Mouse (Mus musculus) fat pad, adult 2 months (tissue): ENCODE measurements at regions not wholly inside any gene's neighbourhood (a gene's known extent, or its start where the extent isn't known, plus 50 kb on each side); places are given as distances from the start of the nearest gene placed in this dataset.

Source experiments
- DNase-seq: peaks from one replicate; pipeline ENCODE4 v3.0.0-alpha.2; 2011; ENCODE audit warnings: low read depth, low spot score; ENCODE audit errors: extremely low read depth

GRCm38 (mm10) chr12:17601245-17602023 is 56.8 kb downstream of the Odc1 start:
- no peak for DNase-seq

- DNase-seq = peak; percentile 76
Observed at GRCm38 (mm10) chr12:17603576-17603975, 59.0 kb downstream of the Odc1 start.

GRCm38 (mm10) chr12:17610384-17610783 is 65.8 kb downstream of the Odc1 start:
- no peak for DNase-seq

- DNase-seq = no peak
Observed at GRCm38 (mm10) chr12:17611988-17612387, 67.4 kb downstream of the Odc1 start.

DNA sequence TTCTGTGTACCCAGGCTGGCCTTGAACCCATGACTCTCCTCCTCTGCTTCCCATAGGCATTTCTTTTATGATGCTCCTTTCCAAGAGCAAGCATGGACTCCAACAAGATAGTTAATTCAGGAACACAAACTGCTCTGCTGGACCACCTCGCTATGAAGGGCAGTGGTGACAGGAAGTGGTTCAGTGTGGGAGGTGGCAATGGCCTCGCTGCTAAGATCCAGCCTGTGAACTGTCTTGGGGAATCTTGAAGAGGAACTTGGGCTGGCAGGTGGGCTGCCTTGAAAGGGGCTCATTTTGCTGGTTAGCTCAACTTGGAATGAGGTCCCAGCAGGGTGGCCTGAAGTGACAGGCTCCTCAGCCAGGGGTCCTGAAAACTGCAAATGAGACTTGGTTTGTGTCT is 72.4 kb upstream of the Hpcal1 start:
- no peak for DNase-seq

DNA sequence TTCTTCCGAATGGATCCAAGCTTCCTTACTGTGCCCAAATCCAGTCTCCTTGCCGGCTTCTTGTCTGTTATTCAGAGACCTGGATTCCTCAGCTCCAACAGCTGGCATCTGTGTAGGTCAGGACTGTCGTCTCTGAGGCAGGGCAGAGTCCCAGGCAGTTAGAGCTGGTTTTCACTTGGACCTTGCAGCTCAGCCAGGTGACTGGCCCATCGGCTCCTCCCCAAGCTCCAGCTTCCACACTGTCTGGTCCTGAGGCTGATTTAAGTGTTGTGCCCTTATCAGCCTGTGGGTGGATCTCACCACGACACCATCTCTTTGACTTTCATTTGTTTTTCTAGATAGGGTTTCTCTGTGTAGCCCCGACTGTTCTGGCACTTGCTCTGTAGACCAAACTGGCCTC is 70.4 kb upstream of the Hpcal1 start:
- DNase-seq = no peak

GRCm38 (mm10) chr12:17621487-17621888 is 69.2 kb upstream of the Hpcal1 start:
- DNase-seq = no peak

DNA sequence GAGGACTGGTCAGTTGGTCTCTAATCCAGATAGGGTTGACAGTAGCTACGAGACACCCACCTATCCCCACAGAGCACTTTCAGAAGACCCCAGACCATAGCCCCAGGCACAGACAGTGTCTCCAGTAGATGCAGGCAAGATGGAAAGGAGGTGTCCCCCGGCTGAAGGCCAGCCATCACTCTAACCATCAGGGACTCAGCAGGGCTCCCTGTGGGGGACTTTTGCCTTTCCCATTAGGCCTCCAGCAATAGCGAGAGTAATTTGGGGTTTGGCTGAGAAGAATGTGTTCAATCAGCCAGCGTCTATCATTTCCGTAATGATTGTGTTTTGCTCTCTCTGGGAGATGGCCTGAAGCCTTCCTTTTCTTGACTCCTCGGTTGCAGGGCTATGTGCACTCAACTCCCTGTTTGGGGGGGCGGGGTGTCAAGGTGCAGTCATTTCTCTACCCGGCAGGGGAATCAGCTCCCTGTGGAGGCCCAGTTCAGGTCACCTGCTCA is 68.1 kb upstream of the Hpcal1 start:
- no peak for DNase-seq

GRCm38 (mm10) chr12:17626043-17626442 is 64.6 kb upstream of the Hpcal1 start:
- no peak for DNase-seq

GRCm38 (mm10) chr12:17631161-17631560 is 59.5 kb upstream of the Hpcal1 start:
- no peak for DNase-seq

GRCm38 (mm10) chr12:17636146-17636545 is 54.5 kb upstream of the Hpcal1 start:
- DNase-seq = no peak

DNA sequence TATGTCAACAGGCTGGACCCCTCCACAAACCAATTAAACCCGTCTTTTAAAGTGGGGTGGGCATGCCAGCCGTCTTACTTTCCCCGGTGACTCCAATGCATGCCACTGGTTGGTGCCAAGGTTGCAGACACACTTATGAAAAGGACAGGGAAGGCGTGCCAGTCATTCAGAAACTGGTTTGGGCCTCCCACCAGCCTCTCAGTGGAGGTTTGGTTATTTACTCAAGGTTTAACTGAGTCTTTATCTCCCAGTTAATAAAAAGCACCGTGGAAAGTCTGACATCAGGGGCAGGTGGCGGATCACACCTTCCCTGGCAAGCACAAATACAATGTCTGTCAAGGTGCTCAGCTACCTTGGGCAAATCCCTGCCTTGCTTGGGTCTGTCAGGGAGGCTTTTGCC is 54.1 kb upstream of the Hpcal1 start:
- peak; percentile 34 for DNase-seq
